Mouse (Mus musculus) urinary bladder, postnatal 10 days (tissue): ENCODE data around the gene Ip6k3.

Source experiments
- DNase-seq: peaks from one replicate; pipeline ENCODE4 v3.0.0; 2022; ENCODE audit warnings: low spot score

The Ip6k3 gene

GRCm38 (mm10) chr17:27167545-27167944 lies at the start of gene Ip6k3:
Gene Ip6k3 (minus strand): TSS chr17:27167795.
- DNase-seq = no peak

- DNase-seq = no peak
Measured at GRCm38 (mm10) chr17:27212768-27213525, 45.4 kb upstream of the Ip6k3 start.

GRCm38 (mm10) chr17:27212006-27212405 lies 44.4 kb upstream of the Ip6k3 start:
- DNase-seq = no peak

- DNase-seq = no peak
Measured at GRCm38 (mm10) chr17:27207113-27207707, 39.6 kb upstream of the Ip6k3 start.

GRCm38 (mm10) chr17:27204075-27204909 lies 36.7 kb upstream of the Ip6k3 start, which contains the start of gene Lemd2:
Gene Lemd2 (minus strand): TSS chr17:27204469.
- DNase-seq = peak; percentile 82

- no peak for DNase-seq
Measured at GRCm38 (mm10) chr17:27203358-27204074, 35.9 kb upstream of the Ip6k3 start.

- no peak for DNase-seq
Measured at GRCm38 (mm10) chr17:27202919-27203357, 35.3 kb upstream of the Ip6k3 start.

GRCm38 (mm10) chr17:27201981-27202380 lies 34.4 kb upstream of the Ip6k3 start:
- no peak for DNase-seq

GRCm38 (mm10) chr17:27200801-27201200 lies 33.2 kb upstream of the Ip6k3 start:
- DNase-seq = no peak

- DNase-seq = no peak
Measured at GRCm38 (mm10) chr17:27199864-27200263, 32.3 kb upstream of the Ip6k3 start.

- no peak for DNase-seq
Measured at GRCm38 (mm10) chr17:27199205-27199604, 31.6 kb upstream of the Ip6k3 start.

GRCm38 (mm10) chr17:27196206-27196605 lies 28.6 kb upstream of the Ip6k3 start:
- DNase-seq = no peak

GRCm38 (mm10) chr17:27194258-27195185 lies 26.9 kb upstream of the Ip6k3 start:
- DNase-seq = no peak

GRCm38 (mm10) chr17:27191804-27192203 lies 24.2 kb upstream of the Ip6k3 start:
- no peak for DNase-seq

- no peak for DNase-seq
Measured at GRCm38 (mm10) chr17:27191189-27191588, 23.6 kb upstream of the Ip6k3 start.

GRCm38 (mm10) chr17:27189640-27190216 lies 22.1 kb upstream of the Ip6k3 start:
- DNase-seq = no peak

GRCm38 (mm10) chr17:27188883-27189282 lies 21.3 kb upstream of the Ip6k3 start:
- DNase-seq = no peak

GRCm38 (mm10) chr17:27187059-27187458 lies 19.5 kb upstream of the Ip6k3 start:
- DNase-seq = no peak

- DNase-seq = no peak
Measured at GRCm38 (mm10) chr17:27186068-27186467, 18.5 kb upstream of the Ip6k3 start.

- no peak for DNase-seq
Measured at GRCm38 (mm10) chr17:27183667-27184292, 16.2 kb upstream of the Ip6k3 start.
